Mouse (Mus musculus) left cerebral cortex, postnatal 14 days (tissue): ENCODE measurements at regions not wholly inside any gene's neighbourhood (a gene's known extent, or its start where the extent isn't known, plus 50 kb on each side); places are given as distances from the start of the nearest gene placed in this dataset.

Experiments used
- DNase-seq, 2 experiments: peaks; one replicate each; pipeline ENCODE4 v3.0.0; 2021 to 2022; ENCODE audit warnings: low spot score in 2 of 2, mixed read lengths in 1 of 2
- intact Hi-C: fragments of 180-260 bp; cut with DNase I; formaldehyde crosslinking; loops from one replicate; pipeline ENCODE4 v1.15.1; 2025

DNA sequence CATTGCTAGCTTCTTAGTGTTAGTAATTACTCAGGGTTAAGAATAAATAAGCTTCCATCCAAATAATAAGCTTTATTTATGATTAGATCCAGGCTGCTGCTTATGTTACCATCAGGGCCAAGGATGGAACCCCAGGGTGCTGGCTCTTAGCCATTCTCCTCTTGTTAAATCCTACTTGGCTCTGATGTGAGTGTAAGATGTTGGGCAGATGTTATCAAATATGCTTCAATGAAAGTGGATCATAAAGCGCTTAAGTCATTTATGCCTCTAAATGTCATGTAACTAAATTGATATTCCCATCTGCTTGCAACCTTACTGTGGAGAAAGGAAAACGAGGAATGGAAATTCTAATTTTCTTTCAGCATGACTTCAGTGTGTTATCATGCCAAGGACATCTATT lies 426.4 kb upstream of the Lrrc4c start:
- DNase-seq, result peak; percentile 25 to 57
- intact Hi-C loops, result no loop called here

DNA sequence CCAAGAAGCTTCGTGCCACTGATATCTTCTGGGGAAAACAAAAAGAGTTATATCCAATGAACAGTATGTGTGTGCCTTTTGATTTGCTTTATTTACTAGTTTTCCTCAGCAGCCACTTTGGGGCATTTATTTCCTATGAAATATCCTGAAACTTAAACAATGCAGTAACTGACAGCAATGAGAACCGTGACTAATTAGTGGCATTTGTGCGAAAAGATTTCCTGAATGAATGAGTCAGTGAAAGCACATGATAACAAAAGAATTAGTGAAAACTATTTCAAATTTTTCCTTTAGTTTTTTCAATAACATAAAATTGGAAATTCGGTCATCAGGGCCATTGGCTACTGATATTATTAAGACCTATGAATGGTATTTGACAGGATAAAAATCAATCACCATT lies 412.9 kb upstream of the Lrrc4c start:
- intact Hi-C loops, result no loop called here
- no peak for DNase-seq

DNA sequence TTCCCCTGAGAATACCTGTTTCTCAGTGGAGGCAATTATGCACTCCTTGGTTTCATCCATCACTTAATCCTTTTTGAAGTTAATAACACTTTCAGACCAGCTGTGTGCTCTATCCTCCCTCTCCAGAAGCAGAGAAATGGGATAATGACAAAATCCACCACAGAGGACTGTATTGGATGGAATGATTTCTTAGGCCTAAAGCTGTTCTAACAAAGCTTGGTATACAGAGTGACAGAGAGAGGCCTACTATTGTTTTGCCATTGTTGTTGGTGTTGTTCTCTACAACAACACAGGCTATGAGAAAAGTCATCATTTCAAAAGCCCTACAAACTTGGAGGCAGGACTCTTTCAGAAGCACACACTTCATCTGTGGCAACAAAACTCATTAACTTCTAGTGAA lies 408.2 kb upstream of the Lrrc4c start:
- intact Hi-C loops, result no loop called here
- no peak for DNase-seq

DNA sequence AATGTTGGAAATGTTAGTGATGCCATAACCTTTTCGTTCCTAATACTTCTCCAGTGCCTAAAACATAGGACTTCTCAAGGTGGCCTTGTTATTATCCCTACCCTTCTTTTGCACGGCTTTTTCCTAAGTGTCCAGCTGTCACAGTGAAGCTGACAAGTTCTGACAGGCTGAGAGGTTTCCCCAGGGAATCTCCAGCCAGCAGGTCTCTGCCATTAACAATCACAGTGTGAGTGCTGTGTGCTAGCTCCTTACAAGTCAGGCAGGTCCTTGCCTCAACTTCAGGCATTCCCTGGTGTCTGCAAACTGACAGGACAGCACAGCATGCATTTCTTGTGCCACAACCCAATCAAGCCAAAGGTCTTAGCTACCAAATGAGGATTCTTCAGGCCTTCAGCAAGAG lies 407.8 kb upstream of the Lrrc4c start:
- no peak for DNase-seq
- intact Hi-C loops, result no loop called here
